Mouse (Mus musculus): ENCODE results near the gene Gm9903.
A peak's percentile ranks its signal among the peaks of the same experiment; 100 is the strongest.

Gene Gm9903

GRCm38 (mm10) chr5:33629301-33629987 lies at the start of gene Gm9903, which contains the start of gene Fam53a:
Gene Gm9903, plus strand, starts transcription at chr5:33629925.
Gene Fam53a, minus strand, starts transcription at chr5:33629635.
- DNase-seq (ENCODE audit: extremely low read depth, low read depth), result peak; percentile 80

GRCm38 (mm10) chr5:33580336-33580735 lies 49.4 kb upstream of the Gm9903 start:
- DNase-seq (ENCODE audit: extremely low read depth, low read depth), result no peak

GRCm38 (mm10) chr5:33587498-33588058 lies 42.1 kb upstream of the Gm9903 start:
- DNase-seq (ENCODE audit: extremely low read depth, low read depth), result no peak

GRCm38 (mm10) chr5:33588066-33588465 lies 41.7 kb upstream of the Gm9903 start:
- DNase-seq (ENCODE audit: extremely low read depth, low read depth), result no peak

GRCm38 (mm10) chr5:33589221-33589888 lies 40.4 kb upstream of the Gm9903 start:
- DNase-seq (ENCODE audit: extremely low read depth, low read depth), result peak; percentile 60

GRCm38 (mm10) chr5:33593620-33594019 lies 36.1 kb upstream of the Gm9903 start:
- DNase-seq (ENCODE audit: extremely low read depth, low read depth), result peak; percentile 18

DNA sequence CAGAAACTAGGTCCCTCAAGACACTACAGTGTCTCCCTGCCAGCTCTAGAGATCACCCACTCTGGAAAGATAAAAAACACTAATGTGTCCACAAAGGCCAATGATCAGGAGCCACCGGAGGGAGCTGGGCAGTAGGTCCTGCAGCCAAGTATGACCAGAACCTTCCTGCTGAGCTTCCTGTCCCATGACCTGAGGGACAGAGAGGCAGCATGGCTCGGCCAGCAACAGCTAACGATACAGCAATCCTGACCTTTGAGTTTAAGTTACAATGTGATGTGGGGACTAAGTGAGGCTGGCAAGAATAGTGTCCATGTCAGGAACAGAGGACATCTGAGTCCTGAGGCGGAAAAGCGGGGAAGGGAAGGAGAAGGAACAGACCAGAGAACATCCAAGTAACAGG lies 24.4 kb upstream of the Gm9903 start:
- no peak for DNase-seq (ENCODE audit: extremely low read depth, low read depth)

GRCm38 (mm10) chr5:33606631-33607030 lies 23.1 kb upstream of the Gm9903 start:
- DNase-seq (ENCODE audit: extremely low read depth, low read depth), result no peak

DNA sequence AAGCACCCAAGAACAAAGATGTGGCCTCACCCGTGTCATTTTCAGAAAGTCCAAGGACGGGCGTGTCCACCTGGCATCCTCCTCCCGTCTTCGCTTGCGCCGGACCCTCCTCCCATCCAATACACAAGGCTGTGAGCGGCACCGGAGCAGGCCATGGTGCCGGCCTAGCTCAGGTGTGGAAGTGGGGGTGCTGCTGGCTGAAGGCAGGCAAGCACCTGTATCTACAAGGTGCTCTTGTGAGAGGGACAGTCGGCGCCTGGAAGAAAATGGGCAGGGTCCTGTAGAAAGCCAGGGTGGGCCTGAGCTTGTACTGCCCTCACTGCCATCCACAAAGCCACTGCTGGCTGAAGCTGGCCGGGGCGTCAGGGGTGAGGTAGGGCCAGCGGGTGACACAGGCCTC lies 22.3 kb upstream of the Gm9903 start:
- DNase-seq (ENCODE audit: extremely low read depth, low read depth), result no peak

- DNase-seq (ENCODE audit: extremely low read depth, low read depth), result no peak
Measured at GRCm38 (mm10) chr5:33609226-33609625, 20.5 kb upstream of the Gm9903 start.

GRCm38 (mm10) chr5:33611795-33612194 lies 17.9 kb upstream of the Gm9903 start:
- DNase-seq (ENCODE audit: extremely low read depth, low read depth), result no peak

DNA sequence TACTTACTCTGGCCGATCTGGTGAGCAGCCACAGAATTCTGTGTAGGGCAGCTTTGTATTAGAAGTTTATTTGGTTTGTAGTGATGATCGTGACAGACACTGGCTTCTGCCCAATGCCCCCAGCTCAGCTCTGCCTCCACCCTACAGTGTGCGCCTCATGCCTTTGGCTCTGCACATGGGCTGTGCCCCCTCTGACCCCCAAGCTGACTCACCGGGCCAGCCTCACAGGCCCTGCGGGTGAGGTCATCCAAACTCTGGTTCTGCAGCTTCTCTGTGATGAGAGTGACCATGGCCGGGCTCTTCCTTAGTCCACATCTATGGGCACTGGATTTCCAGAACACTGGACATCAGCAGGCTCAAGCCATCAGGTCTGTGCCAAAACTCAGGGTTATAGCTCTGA lies 15.3 kb upstream of the Gm9903 start:
- no peak for DNase-seq (ENCODE audit: extremely low read depth, low read depth)

DNA sequence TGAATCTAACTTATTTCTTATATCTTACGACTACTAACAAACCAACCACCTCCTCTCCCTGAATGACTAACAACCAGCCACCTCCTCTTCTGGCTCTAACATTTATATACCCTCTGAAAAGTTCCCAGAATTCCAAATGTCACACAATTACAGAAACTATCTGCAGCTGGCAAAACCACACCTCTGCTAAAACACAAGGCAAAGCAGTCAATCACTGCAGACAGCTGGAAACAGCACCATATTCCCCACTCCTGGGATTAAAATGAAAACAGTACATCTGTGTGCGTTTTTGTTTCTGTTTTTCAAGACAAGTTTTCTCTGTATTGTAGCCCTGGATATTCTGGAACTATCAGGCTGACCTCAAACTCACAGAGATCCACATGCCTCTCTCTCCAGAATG lies 7.1 kb upstream of the Gm9903 start:
- no peak for DNase-seq (ENCODE audit: extremely low read depth, low read depth)

- DNase-seq (ENCODE audit: extremely low read depth, low read depth), result no peak
Measured at GRCm38 (mm10) chr5:33623766-33624165, 6.0 kb upstream of the Gm9903 start.

GRCm38 (mm10) chr5:33627968-33628367 lies 1.8 kb upstream of the Gm9903 start:
- peak; percentile 63 for DNase-seq (ENCODE audit: extremely low read depth, low read depth)

- DNase-seq (ENCODE audit: extremely low read depth, low read depth), result peak; percentile 71
Measured at GRCm38 (mm10) chr5:33628820-33629300, 865 bp upstream of the Gm9903 start.

DNA sequence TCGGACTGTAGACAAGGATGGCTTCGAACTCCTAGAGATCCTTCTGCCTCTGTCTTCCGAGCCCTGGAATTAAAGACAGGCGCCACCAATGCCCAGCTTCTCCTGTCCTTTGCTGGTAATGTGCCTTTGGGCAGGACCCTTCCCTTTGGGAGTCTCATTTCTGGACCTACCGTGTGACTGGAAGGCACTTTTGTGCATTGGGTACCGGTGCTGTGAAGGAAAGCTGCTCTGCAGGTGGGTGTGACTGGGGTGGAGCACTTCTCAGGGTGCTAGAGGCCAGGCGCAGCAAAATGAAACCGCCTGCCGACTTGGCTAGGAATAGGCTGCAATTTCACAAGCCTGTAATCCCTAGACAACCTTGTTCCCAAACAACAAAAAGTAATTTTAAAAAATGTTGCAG lies 336 bp downstream of the Gm9903 start:
- peak; percentile 46 for DNase-seq (ENCODE audit: extremely low read depth, low read depth)

DNA sequence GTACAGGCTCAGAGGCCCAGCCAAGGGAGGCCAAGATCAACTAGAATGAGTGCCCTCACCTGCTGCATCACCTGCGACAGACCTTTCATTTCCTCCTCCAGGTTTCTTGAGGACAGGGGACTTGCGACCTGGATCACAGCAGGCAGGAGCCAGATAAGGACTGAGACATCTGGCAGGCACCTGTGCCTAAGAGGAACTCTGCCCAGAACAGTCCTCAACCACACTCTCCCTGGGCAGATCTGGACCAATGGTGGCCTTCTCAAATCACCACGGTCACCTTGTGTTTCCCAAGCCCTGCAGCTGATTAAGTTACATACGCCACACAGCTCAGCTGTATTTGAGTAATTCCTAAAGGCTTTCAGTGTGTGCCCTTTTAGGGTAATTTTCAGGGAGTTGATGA lies 890 bp downstream of the Gm9903 start:
- DNase-seq (ENCODE audit: extremely low read depth, low read depth), result peak; percentile 54

GRCm38 (mm10) chr5:33632526-33632925 lies 2.8 kb downstream of the Gm9903 start:
- DNase-seq (ENCODE audit: extremely low read depth, low read depth), result no peak

GRCm38 (mm10) chr5:33635361-33635760 lies 5.6 kb downstream of the Gm9903 start:
- DNase-seq (ENCODE audit: extremely low read depth, low read depth), result no peak

DNA sequence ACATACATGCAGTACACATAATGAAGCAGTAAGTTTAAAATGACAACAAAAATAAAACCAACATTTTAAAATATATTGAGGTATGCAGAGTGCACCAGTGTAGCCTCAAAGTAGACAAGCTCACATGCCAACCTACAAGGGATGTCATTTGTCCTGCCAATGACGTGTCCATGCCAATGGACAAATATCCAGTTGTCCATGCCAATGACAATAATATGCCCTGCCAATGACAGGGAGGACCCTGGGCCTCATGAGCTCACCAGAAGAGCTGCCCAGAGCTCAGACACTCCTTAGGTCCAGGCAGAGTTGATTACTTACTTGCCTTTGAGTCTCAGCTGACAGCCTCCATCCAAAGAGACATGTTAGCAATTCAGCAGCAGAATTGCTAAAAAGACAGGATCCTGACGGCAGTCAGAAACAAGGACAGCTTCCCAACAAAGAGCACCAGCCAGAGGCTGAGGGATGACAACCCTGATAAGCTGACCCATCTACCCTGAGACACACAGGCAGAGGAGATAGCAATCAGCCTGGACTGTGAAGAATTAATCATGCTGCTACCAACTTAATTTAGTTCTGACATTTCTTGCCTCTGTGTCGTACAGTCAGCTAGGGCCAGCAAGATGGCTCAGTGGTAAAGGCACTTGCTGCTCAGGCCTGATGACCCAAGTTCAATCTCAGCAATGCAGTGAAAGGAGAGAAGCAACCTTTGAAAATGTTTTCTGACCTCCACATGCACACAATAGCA lies 8.1 kb downstream of the Gm9903 start:
- no peak for DNase-seq (ENCODE audit: extremely low read depth, low read depth)

DNA sequence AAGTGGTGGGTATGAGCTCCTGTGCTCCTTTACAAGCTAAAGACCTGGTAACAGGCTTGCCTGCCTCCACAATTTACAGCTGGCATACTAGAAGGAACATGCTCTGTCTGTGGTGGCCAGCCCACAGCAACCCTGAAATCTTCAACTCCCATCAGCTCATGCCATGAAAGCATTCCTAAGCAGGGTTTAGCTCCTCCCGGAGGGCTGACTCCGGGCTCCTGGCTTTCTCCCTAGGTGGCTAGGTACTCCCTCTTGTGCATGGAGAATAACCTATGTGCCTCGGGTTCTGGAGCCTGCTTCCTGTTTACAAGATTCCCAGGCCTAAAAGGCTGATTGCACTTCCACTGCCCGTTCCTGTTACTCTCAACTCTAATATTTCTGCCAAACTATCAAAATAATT lies 9.1 kb downstream of the Gm9903 start:
- DNase-seq (ENCODE audit: extremely low read depth, low read depth), result no peak

Measured in MEL-GATA-1-ER (cell line).